Mouse (Mus musculus): ENCODE measurements around the gene Ammecr1. TPM values are rescaled to one million over a fixed set of nuclear protein-coding genes. Genes with fewer than 3 reads are reported as not detected.

The Ammecr1 gene
- polyA plus RNA-seq, 1 experiment from 2014 or later, result 17.1 TPM

DNA sequence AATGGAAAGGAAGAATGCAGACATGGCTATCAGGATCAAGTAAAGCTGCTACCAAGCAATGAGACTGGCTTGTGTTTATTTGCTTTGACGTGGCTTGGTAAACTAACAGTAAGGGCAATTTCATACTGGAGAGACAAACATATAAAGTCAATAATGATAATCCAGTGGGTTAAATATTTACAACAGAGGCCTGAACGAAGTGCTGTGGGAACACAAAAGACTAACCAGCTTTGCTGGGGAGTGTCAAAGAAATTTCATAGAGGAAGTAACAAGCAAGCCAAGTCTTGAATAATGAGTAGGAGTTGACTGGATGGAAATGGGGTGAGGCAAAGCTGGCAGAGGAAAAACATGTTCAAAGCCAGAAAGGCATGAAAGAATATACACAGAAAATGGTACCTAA, 63.9 kb downstream of the Ammecr1 start:
- H3K4me2 ChIP-seq (ENCODE audit: low read depth, low read length), result no peak overlapping the region
- no peaks in the 10 kb centered on the region for H3K4me1 ChIP-seq (ENCODE audit: control insufficient read depth, insufficient read depth, low read length)
- ATAC-seq (replicated peaks; ENCODE audit: insufficient number of reproducible peaks, low FRiP score, low TSS enrichment, low read depth), result no peak
- 86% methylated on average over 2 of the region's 2 CpGs for WGBS
- H3K9me3 ChIP-seq (replicated peaks; ENCODE audit: control insufficient read depth, low read length), result no peaks in the 10 kb centered on the region
- no peak overlapping the region for H3K9ac ChIP-seq (replicated peaks; ENCODE audit: low read length)
- no peaks in the 10 kb centered on the region for H3K27me3 ChIP-seq (ENCODE audit: control insufficient read depth, insufficient read depth, low read length)
- H3K4me3 ChIP-seq (ENCODE audit: low read depth, low read length), result no peak overlapping the region
- no peaks in the 10 kb centered on the region for H3K36me3 ChIP-seq (replicated peaks; ENCODE audit: control insufficient read depth, insufficient read depth, low read depth, low read length)
- H3K27ac ChIP-seq (replicated peaks; ENCODE audit: low read depth, low read length), result no peak overlapping the region
- DNase-seq (ENCODE audit: low spot score), result no peak

DNA sequence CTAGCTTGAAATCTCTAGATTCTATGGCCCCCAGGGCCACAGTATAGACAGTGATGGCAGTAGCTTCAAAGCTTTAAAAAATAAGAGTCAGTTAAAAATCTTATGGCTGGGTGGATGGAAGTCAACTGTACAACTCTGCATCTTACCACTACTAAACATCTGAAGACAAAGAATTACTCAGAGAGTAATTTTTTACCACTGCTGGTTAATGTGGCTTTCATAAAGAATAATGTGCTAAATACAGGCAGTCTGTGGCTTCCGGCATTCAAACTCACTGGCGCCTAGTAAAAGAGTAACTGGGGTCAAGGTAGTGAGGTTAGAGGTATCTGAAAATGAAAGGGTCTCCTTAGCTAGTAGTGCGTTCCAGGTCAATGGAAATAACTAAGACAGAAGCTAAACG, 64.6 kb downstream of the Ammecr1 start:
- Histone ChIP-seq H3K4me3 (ENCODE audit: low read depth, low read length) (no peak overlapping the region), H3K4me2 (ENCODE audit: low read depth, low read length) (no peak overlapping the region), H3K36me3 (replicated peaks; ENCODE audit: control insufficient read depth, insufficient read depth, low read depth, low read length) (no peaks in the 10 kb centered on the region), H3K9ac (replicated peaks; ENCODE audit: low read length) (no peak overlapping the region), H3K27me3 (ENCODE audit: control insufficient read depth, insufficient read depth, low read length) (no peaks in the 10 kb centered on the region), H3K4me1 (ENCODE audit: control insufficient read depth, insufficient read depth, low read length) (no peaks in the 10 kb centered on the region), H3K9me3 (replicated peaks; ENCODE audit: control insufficient read depth, low read length) (no peaks in the 10 kb centered on the region), H3K27ac (replicated peaks; ENCODE audit: low read depth, low read length) (no peak overlapping the region)
- WGBS, result 90% methylated on average over 4 of the region's 4 CpGs
- no peak for ATAC-seq (replicated peaks; ENCODE audit: insufficient number of reproducible peaks, low FRiP score, low TSS enrichment, low read depth)
- DNase-seq (ENCODE audit: low spot score), result no peak

DNA sequence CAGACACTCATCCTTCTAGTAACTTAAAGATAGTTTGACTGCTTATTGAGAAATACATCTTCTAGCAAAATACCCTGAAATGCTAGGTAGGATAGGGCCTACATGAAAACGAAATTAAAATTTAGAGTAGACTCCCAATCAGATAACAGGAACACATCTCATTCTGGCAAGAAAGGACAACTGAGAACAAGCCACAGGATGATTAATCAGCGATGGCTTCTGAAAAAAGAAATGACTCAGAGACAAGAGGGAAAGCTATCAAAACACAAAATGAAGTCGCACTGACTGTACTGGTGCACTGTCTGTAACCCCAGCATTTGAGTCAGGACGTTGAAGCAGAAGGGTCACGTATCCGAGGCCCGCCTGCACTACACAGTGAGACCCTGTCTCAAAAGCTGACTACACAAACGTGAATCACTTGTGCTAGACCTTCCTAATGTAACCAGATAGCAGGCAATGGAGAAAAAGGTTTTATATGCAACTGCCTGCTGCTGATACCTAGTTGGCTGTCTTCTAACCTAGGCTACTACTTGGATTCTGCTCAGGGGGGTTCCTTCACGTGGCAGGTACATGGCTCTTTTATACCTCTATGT, 68.1 kb downstream of the Ammecr1 start:
- Histone ChIP-seq H3K4me3 (ENCODE audit: low read depth, low read length) (no peak overlapping the region), H3K36me3 (replicated peaks; ENCODE audit: control insufficient read depth, insufficient read depth, low read depth, low read length) (no peaks in the 10 kb centered on the region), H3K4me1 (ENCODE audit: control insufficient read depth, insufficient read depth, low read length) (no peaks in the 10 kb centered on the region), H3K9ac (replicated peaks; ENCODE audit: low read length) (no peak overlapping the region), H3K9me3 (replicated peaks; ENCODE audit: control insufficient read depth, low read length) (no peaks in the 10 kb centered on the region), H3K4me2 (ENCODE audit: low read depth, low read length) (no peak overlapping the region), H3K27ac (replicated peaks; ENCODE audit: low read depth, low read length) (no peak overlapping the region), H3K27me3 (ENCODE audit: control insufficient read depth, insufficient read depth, low read length) (no peaks in the 10 kb centered on the region)
- ATAC-seq (replicated peaks; ENCODE audit: insufficient number of reproducible peaks, low FRiP score, low TSS enrichment, low read depth), result no peak
- 85% methylated on average over 9 of the region's 9 CpGs for WGBS
- no peak for DNase-seq (ENCODE audit: low spot score)

DNA sequence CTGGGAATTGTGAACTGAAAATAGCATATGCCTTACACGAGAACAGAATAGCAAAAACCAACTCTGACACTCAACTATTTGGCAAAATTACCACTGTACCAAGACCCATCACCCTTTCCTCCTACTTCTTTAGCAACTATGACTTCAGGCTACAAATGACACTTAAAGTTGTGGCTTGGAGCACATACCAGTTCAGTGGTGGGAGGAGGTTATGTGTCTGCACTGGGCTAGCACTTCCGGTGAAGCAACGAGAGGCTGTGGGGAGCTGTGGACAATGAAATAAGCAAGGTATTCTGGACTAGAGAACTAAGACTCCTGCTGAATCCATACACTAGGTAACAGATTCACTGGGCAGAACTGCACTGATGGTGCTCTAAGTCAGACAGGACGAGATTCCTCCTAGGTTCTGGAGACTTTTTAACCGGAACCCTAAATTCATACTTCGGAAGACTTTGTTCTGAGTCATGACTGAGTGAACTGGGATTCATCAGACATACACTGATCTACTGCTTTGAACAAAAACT, 69.0 kb downstream of the Ammecr1 start:
- Histone ChIP-seq H3K9ac (replicated peaks; ENCODE audit: low read length) (no peak overlapping the region), H3K36me3 (replicated peaks; ENCODE audit: control insufficient read depth, insufficient read depth, low read depth, low read length) (no peaks in the 10 kb centered on the region), H3K9me3 (replicated peaks; ENCODE audit: control insufficient read depth, low read length) (no peaks in the 10 kb centered on the region), H3K4me2 (ENCODE audit: low read depth, low read length) (no peak overlapping the region), H3K27ac (replicated peaks; ENCODE audit: low read depth, low read length) (no peak overlapping the region), H3K4me3 (ENCODE audit: low read depth, low read length) (no peak overlapping the region), H3K27me3 (ENCODE audit: control insufficient read depth, insufficient read depth, low read length) (no peaks in the 10 kb centered on the region), H3K4me1 (ENCODE audit: control insufficient read depth, insufficient read depth, low read length) (no peaks in the 10 kb centered on the region)
- DNase-seq (ENCODE audit: low spot score), result no peak
- ATAC-seq (replicated peaks; ENCODE audit: insufficient number of reproducible peaks, low FRiP score, low TSS enrichment, low read depth), result no peak
- WGBS, result 95% methylated on average over 6 of the region's 6 CpGs

DNA sequence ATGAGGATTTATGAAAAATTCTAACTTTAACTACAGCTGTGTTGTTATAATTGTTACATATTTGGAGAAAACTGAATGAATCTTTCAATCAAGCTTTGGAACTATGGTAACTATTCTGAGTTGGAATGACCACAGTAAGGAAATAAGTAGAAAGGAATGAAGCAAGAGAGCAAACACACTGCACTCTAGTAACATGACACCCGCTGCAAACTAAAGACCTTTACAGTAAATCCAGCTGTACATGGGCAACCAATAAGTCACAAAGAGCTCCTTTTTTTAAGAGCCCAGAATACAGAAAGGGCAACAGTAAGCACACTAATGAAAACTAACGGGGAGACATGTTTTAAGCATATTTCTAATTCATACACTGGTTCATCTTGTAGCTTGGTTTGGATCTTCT, 71.2 kb downstream of the Ammecr1 start:
- no peak for DNase-seq (ENCODE audit: low spot score)
- no peaks in the 10 kb centered on the region for H3K27me3 ChIP-seq (ENCODE audit: control insufficient read depth, insufficient read depth, low read length)
- no peak overlapping the region for H3K4me2 ChIP-seq (ENCODE audit: low read depth, low read length)
- 75% methylated on average over 2 of the region's 2 CpGs for WGBS
- no peaks in the 10 kb centered on the region for H3K36me3 ChIP-seq (replicated peaks; ENCODE audit: control insufficient read depth, insufficient read depth, low read depth, low read length)
- H3K4me1 ChIP-seq (ENCODE audit: control insufficient read depth, insufficient read depth, low read length), result no peaks in the 10 kb centered on the region
- no peak overlapping the region for H3K9ac ChIP-seq (replicated peaks; ENCODE audit: low read length)
- ATAC-seq (replicated peaks; ENCODE audit: insufficient number of reproducible peaks, low FRiP score, low TSS enrichment, low read depth), result no peak
- no peak overlapping the region for H3K27ac ChIP-seq (replicated peaks; ENCODE audit: low read depth, low read length)
- no peak overlapping the region for H3K4me3 ChIP-seq (ENCODE audit: low read depth, low read length)
- H3K9me3 ChIP-seq (replicated peaks; ENCODE audit: control insufficient read depth, low read length), result no peaks in the 10 kb centered on the region

DNA sequence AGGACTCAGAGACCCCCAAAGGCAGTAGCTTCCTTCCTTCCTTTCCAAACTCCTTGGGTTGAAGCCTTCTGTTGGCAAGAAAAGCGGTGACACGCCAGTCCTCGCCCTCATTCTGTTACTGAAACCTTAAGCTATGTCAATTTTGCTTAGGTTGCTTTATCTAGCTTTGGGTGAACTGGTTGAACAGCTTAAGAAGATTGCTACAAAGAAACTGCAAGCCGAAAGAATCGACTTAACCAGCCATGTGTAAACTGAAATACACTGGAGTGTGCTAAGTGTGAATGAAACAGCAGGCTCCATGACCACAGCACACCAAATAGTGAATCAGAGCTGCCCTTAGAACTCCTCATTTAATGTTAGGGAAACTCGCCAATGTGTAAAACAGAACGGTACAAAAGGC, 80.6 kb downstream of the Ammecr1 start:
- Histone ChIP-seq H3K4me3 (ENCODE audit: low read depth, low read length) (no peak overlapping the region), H3K9ac (replicated peaks; ENCODE audit: low read length) (no peak overlapping the region), H3K27ac (replicated peaks; ENCODE audit: low read depth, low read length) (no peak overlapping the region), H3K4me1 (ENCODE audit: control insufficient read depth, insufficient read depth, low read length) (no peaks in the 10 kb centered on the region), H3K4me2 (ENCODE audit: low read depth, low read length) (no peak overlapping the region), H3K27me3 (ENCODE audit: control insufficient read depth, insufficient read depth, low read length) (no peaks in the 10 kb centered on the region), H3K9me3 (replicated peaks; ENCODE audit: control insufficient read depth, low read length) (no peaks in the 10 kb centered on the region), H3K36me3 (replicated peaks; ENCODE audit: control insufficient read depth, insufficient read depth, low read depth, low read length) (no peaks in the 10 kb centered on the region)
- ATAC-seq (replicated peaks; ENCODE audit: insufficient number of reproducible peaks, low FRiP score, low TSS enrichment, low read depth), result no peak
- DNase-seq (ENCODE audit: low spot score), result no peak
- WGBS, result 86% methylated on average over 7 of the region's 7 CpGs

DNA sequence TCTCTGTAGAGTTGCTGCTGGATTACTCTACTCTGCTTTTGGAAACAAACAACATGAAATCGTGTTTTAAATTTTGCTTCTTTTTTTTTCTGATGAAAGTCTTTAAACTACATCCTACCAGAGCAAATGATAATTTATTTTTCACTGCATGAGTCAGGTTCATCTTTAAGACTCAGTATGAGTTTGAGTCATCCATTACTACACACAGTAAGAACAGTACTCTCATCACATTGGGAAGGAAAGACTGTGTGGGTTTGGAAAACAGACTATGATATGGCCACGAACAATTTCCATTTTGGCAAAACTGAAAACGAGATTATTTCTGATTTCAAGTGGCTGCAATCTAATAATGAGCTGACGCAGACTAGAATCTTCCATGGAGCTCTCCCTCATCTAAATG, 82.9 kb downstream of the Ammecr1 start:
- 84% methylated on average over 4 of the region's 4 CpGs for WGBS
- ATAC-seq (replicated peaks; ENCODE audit: insufficient number of reproducible peaks, low FRiP score, low TSS enrichment, low read depth) (no peak), DNase-seq (ENCODE audit: low spot score) (no peak)
- Histone ChIP-seq H3K9me3 (replicated peaks; ENCODE audit: control insufficient read depth, low read length) (no peaks in the 10 kb centered on the region), H3K4me1 (ENCODE audit: control insufficient read depth, insufficient read depth, low read length) (no peaks in the 10 kb centered on the region), H3K4me2 (ENCODE audit: low read depth, low read length) (no peak overlapping the region), H3K27ac (replicated peaks; ENCODE audit: low read depth, low read length) (no peak overlapping the region), H3K9ac (replicated peaks; ENCODE audit: low read length) (no peak overlapping the region), H3K4me3 (ENCODE audit: low read depth, low read length) (no peak overlapping the region), H3K27me3 (ENCODE audit: control insufficient read depth, insufficient read depth, low read length) (no peaks in the 10 kb centered on the region), H3K36me3 (replicated peaks; ENCODE audit: control insufficient read depth, insufficient read depth, low read depth, low read length) (no peaks in the 10 kb centered on the region)

DNA sequence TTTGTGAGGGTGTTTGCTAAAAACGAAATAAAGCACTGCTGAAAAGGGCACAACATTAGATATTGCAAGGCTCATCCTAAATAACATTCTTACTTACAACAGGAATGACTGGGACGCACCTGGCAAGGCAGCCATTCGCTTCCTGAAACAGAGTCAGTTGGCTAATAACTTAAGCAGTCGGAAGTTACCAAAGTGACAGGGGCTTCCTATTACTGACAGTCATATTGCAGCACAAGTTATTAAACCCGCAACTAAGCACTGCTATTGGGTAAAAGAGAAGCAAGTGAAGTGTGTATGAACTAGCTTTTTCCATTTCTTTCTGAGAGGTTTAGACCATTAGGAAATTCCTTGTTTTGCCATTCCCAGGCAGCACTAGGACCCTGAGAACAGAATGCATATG, 84.3 kb downstream of the Ammecr1 start:
- no peak overlapping the region for H3K4me3 ChIP-seq (ENCODE audit: low read depth, low read length)
- no peak overlapping the region for H3K4me2 ChIP-seq (ENCODE audit: low read depth, low read length)
- no peaks in the 10 kb centered on the region for H3K27me3 ChIP-seq (ENCODE audit: control insufficient read depth, insufficient read depth, low read length)
- no peak for ATAC-seq (replicated peaks; ENCODE audit: insufficient number of reproducible peaks, low FRiP score, low TSS enrichment, low read depth)
- H3K36me3 ChIP-seq (replicated peaks; ENCODE audit: control insufficient read depth, insufficient read depth, low read depth, low read length), result no peaks in the 10 kb centered on the region
- no peaks in the 10 kb centered on the region for H3K9me3 ChIP-seq (replicated peaks; ENCODE audit: control insufficient read depth, low read length)
- no peak overlapping the region for H3K27ac ChIP-seq (replicated peaks; ENCODE audit: low read depth, low read length)
- whole genome bisulfite sequencing, result 87% methylated on average over 5 of the region's 5 CpGs
- no peak overlapping the region for H3K9ac ChIP-seq (replicated peaks; ENCODE audit: low read length)
- no peaks in the 10 kb centered on the region for H3K4me1 ChIP-seq (ENCODE audit: control insufficient read depth, insufficient read depth, low read length)
- no peak for DNase-seq (ENCODE audit: low spot score)

All from embryonic facial prominence, embryonic 11.5 days (tissue).